Mouse (Mus musculus): ENCODE results near the gene Antxr2. TPM values are rescaled to one million over a fixed set of nuclear protein-coding genes. Genes with fewer than 3 reads are reported as not detected.

Antxr2 gene
- 11.3 and 12.7 TPM in 2 replicates for polyA plus RNA-seq (2012; ENCODE audit: insufficient read depth, insufficient read length, missing spikeins)

DNA sequence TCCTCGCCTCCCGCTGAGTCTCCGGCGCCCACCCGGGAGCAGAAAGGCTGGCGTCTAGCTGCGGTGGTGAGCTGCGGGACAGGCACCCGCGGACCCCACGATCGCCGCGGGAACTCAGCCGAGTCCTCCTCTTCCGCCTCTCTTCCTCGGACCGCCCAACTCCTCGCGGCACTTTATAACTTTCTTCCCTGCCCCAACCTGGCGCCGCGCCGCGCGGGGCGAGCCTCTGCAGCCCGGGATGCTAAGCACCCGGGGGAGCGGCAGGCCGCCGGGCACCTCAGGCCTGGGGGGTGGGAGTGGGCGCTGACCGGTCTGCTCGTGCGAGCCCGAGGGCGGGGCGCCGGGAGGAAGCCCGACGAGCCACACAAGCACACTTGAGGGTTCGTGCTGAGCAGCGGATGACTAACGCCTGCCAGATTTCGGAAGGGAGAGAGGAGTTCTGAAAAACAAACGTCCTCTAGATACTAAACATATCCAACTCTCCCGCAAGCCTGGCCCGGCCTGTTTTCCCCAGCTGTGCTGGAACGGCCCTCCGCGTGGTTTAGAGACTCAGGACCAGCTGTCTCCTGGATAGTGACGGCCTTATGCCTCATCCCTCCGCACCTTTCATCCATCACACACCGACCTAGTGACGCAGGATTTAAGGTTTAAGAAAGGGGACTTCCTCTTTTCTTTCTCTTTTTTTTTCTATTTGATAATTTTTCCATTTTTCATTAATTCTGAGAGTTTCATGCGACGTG is at the start of gene Antxr2:
Gene Antxr2, minus strand, starts transcription at position 142 of the 740 bp plus-strand sequence.
- H3K27ac ChIP-seq (replicated peaks; ENCODE audit: low read depth, low read length), result peak within 1 kb of the TSS; percentile 74
- no peaks in the 10 kb centered on the region for H3K4me1 ChIP-seq (ENCODE audit: control insufficient read depth, insufficient read depth, insufficient read length, low read length)
- H3K4me3 ChIP-seq (ENCODE audit: insufficient read depth, low read depth, low read length), result peak within 1 kb of the TSS; percentile 97

DNA sequence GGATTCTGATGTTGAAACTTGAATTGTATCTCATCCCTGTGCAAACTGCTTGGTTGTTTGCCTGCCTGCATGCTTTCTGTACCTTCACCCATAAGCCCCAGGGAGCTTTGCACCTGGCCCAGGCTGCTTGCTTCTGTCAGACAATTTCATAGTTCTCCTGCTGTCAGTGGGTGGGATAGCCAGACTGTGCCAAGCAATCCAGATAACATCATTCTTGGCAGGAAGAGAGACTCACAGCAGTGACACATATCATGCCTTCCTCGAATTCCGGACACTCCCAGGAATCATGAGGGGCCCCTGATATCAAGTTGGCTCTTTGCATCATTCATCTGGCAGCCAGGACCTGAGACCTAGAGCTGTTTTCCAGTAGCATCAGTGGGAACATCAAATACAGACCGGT is 45.8 kb upstream of the Antxr2 start:
- Histone ChIP-seq H3K4me1 (ENCODE audit: control insufficient read depth, insufficient read depth, insufficient read length, low read length) (no peaks in the 10 kb centered on the region), H3K4me3 (ENCODE audit: insufficient read depth, low read depth, low read length) (no peak overlapping the region), H3K27ac (replicated peaks; ENCODE audit: low read depth, low read length) (no peak overlapping the region)

DNA sequence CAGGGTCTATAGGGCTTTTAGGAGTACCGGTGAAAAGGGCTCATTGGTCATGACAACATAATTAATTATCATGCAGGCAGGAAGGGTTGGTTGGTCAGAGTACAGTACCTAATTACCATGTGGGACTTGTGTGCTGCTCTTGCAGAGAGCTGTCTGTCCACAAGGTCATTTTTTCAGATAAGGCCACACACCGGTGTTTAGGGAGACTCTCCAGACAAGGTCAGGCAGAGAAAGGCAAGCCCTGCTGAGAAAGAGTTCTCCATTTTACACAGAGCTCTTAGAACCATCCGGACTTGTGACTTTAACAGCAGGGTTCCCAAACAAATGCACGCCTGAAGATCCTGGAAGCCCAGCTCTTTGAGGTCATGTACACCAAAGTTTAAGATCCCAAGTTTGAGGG is 38.3 kb upstream of the Antxr2 start:
- H3K4me1 ChIP-seq (ENCODE audit: control insufficient read depth, insufficient read depth, insufficient read length, low read length), result no peaks in the 10 kb centered on the region
- no peak overlapping the region for H3K27ac ChIP-seq (replicated peaks; ENCODE audit: low read depth, low read length)
- no peak overlapping the region for H3K4me3 ChIP-seq (ENCODE audit: insufficient read depth, low read depth, low read length)

DNA sequence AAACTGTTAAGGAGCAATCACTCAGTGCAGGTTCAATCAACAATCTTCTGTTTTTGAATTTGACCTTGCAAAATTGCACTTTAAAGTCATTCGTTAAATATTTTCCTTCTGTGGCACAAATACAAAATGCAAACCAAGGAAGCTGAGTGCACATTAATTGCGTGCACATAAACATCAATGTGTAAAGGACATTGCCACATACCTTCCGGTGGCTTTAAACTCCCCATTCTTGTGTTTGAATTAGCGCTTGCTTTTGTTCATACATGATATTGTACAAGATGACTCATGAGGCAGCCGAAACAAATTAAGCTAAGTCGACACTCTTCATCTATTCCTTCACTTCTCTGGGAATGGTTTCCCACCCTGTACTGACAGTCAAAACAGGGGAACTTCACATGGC is 24.4 kb upstream of the Antxr2 start:
- no peak overlapping the region for H3K27ac ChIP-seq (replicated peaks; ENCODE audit: low read depth, low read length)
- H3K4me3 ChIP-seq (ENCODE audit: insufficient read depth, low read depth, low read length), result no peak overlapping the region
- no peaks in the 10 kb centered on the region for H3K4me1 ChIP-seq (ENCODE audit: control insufficient read depth, insufficient read depth, insufficient read length, low read length)

DNA sequence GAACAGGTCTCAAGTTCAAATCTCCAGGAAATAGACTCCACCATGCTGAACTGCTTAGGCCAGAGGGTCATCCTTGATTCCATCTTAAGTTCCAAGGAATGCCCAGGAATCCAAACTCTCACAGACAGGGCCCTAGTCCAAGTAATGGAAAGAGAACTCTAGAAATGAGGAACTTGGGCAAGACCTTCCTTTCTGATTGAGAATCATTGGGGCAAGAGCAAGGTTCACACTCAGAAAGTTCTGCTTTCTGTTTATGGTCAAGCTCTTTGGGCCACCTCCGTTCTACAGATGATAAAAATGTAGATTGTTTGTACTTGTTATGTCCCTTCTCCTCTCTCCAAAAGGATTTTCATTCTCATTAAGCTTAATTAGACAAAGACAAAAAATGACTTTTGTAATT is 24.0 kb upstream of the Antxr2 start:
- no peak overlapping the region for H3K4me3 ChIP-seq (ENCODE audit: insufficient read depth, low read depth, low read length)
- H3K27ac ChIP-seq (replicated peaks; ENCODE audit: low read depth, low read length), result no peak overlapping the region
- H3K4me1 ChIP-seq (ENCODE audit: control insufficient read depth, insufficient read depth, insufficient read length, low read length), result no peaks in the 10 kb centered on the region

DNA sequence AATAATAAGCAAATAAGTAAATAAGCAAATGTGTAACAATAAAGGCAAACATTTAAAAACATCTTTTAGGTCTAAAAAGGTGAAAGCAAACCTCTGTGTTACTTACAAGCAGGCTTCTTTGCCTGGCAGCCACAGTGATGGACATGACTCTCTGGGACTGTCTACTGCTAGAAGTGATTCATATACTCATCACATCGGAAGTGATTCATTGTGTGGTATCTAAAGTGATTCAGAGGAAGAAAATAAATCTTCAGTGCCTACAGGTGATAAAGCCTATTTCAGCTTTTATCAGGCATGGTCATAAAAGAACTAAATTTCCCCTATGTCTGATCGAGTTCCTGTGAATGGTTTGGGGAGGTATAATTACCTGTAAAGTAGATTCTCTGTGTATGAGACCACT is 4.1 kb upstream of the Antxr2 start:
- no peak overlapping the region for H3K27ac ChIP-seq (replicated peaks; ENCODE audit: low read depth, low read length)
- no peak overlapping the region for H3K4me3 ChIP-seq (ENCODE audit: insufficient read depth, low read depth, low read length)
- H3K4me1 ChIP-seq (ENCODE audit: control insufficient read depth, insufficient read depth, insufficient read length, low read length), result no peaks in the 10 kb centered on the region

DNA sequence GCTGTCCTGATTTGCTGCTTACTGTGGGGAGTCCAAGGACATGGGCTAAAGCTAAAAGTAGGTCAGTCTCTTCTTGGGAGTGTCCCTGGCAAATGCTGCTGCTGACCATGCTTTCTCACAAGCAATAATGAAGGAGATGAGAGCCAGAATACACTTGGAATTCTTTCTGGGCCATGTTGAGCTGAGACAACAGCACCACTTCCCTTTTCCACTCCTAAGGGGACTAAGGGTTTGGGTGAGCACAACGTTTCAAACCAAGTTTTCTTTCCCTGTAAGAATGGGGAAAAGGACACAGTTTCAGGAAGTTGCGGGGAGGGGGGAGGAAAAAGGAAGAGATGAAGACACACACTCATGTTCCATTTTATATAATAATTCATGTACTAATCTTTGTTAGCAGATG is 3.4 kb upstream of the Antxr2 start:
- Histone ChIP-seq H3K4me1 (ENCODE audit: control insufficient read depth, insufficient read depth, insufficient read length, low read length) (no peaks in the 10 kb centered on the region), H3K27ac (replicated peaks; ENCODE audit: low read depth, low read length) (no peak overlapping the region), H3K4me3 (ENCODE audit: insufficient read depth, low read depth, low read length) (no peak overlapping the region)

DNA sequence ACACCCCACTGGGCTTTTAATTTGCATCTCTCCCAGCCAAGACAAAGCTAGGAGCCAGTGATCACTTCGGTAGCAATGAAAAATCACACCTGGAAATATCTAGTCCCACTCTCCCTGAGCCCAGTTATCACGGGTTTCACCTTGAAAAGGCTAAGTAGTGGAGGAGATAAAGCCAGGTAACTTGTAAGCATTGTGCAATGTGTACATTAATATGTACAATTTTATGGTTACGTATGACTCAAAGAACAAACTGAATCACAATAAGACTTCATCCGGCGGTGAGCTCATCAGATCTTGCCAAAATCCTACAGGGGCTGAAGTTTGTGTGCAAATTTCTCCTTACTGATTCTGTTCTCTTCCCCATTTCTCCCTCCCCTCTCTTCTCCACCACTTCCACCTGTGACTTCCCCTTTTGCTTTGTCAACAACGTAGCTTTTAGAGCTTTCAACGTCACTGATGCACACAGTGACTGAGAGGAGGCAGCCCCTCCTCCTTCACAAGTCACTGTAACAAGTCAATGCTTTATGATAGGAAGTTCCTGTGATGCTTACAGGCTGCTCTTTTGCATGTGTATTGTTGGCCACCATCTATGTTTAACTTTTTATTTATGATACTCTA is 2.1 kb upstream of the Antxr2 start:
- Histone ChIP-seq H3K27ac (replicated peaks; ENCODE audit: low read depth, low read length) (no peak overlapping the region), H3K4me3 (ENCODE audit: insufficient read depth, low read depth, low read length) (no peak overlapping the region)

DNA sequence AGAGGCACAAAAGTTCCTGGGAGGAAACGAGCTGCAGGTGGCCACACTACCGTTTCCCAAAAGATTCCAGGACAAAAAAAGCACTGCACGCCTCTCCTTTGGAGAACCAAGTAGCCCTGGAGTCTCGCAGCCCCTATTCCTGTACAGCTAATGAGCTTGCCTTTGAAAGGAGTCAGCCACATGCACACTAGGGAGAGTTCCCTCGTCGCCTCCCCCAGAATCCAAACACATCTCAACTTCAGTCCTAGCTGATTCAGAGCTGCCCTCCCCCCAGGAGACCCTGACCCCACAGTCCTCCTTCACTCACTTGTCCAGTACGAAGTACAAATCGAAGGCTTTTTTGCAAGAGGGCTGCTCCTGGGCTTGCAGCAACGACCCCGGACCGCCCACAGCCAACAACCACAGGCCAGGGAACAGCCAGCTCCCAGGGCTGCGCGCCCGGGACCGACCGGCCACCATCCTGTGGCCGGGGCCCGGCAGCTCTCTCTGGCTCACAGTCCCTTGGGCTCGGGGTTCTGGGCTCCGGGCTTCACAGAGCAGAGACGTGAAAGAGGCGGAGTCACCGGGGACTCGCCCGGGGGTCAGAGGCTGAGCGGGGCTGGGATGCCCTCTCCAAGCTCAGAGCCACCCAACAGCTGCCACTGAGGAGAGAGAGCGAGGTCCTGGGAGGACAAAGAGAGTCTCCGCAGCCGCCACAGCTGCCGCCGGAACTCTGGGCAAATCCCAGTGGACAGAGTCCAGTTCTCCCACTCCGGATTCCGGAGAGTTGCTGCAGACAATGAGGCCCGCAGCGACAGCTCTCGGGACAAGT is 547 bp downstream of the Antxr2 start:
- Histone ChIP-seq H3K4me1 (ENCODE audit: control insufficient read depth, insufficient read depth, insufficient read length, low read length) (no peaks in the 10 kb centered on the region), H3K4me3 (ENCODE audit: insufficient read depth, low read depth, low read length) (peak overlapping the region; percentile 97), H3K27ac (replicated peaks; ENCODE audit: low read depth, low read length) (peak overlapping the region; percentile 67)

More for the DNA sequence above, 2.1 kb upstream of the Antxr2 start:
- H3K4me1 ChIP-seq (ENCODE audit: control insufficient read depth, insufficient read depth, insufficient read length, low read length), result no peaks in the 10 kb centered on the region

DNA sequence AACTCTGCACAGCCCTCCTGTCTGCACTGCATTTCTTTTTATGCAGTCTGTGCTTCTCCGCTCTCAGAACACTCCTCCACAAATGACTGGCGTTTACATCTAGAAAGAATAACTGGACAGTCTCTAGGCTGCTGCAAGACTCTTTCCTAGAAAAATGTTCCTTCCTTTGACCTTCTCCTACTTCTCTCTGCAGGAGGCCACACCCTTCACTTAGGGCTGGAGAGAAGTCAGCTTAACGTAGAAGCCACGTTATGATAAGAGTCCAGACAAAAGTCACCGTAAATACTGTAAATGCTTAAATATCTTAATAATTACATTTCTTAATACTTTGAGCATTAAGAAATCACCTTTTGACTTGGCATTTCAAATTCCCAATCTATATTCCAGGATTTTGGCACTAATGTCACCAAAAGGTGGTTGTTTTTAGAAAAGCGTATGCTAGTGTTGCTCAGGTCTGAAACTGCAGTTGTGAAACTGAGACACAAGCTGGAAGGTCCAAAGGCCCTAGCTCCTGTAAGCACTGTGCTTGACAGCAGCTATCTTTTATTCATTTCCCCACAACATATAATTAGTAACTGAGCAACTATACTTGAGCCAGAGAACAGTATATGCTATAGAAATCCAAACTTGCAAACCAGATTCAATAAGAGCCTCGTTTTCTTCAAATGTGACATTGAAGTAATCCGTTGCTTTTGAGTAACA is 3.0 kb downstream of the Antxr2 start:
- no peak overlapping the region for H3K4me3 ChIP-seq (ENCODE audit: insufficient read depth, low read depth, low read length)

DNA sequence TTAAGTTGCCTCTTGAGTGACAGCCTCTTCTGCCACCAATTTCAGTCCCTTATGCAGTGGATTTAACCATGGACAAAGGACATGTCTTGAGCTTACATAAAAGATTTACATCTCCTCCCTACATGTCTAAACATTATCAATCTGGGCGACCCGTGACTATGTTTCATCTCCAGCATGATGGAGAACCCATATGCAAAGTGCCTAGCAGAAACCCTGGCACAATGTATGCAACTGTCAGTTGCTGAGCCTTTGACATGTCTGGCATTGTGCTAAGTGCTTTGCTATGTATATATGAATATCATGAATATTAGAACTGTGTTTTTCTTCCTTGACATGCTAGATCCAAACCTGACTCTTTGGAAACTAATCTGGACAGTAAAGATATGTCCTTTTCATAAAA is 4.9 kb downstream of the Antxr2 start:
- H3K27ac ChIP-seq (replicated peaks; ENCODE audit: low read depth, low read length), result no peak overlapping the region
- H3K4me1 ChIP-seq (ENCODE audit: control insufficient read depth, insufficient read depth, insufficient read length, low read length), result no peaks in the 10 kb centered on the region
- H3K4me3 ChIP-seq (ENCODE audit: insufficient read depth, low read depth, low read length), result no peak overlapping the region

More for the DNA sequence above, 3.0 kb downstream of the Antxr2 start:
- H3K4me1 ChIP-seq (ENCODE audit: control insufficient read depth, insufficient read depth, insufficient read length, low read length), result no peaks in the 10 kb centered on the region
- no peak overlapping the region for H3K27ac ChIP-seq (replicated peaks; ENCODE audit: low read depth, low read length)

DNA sequence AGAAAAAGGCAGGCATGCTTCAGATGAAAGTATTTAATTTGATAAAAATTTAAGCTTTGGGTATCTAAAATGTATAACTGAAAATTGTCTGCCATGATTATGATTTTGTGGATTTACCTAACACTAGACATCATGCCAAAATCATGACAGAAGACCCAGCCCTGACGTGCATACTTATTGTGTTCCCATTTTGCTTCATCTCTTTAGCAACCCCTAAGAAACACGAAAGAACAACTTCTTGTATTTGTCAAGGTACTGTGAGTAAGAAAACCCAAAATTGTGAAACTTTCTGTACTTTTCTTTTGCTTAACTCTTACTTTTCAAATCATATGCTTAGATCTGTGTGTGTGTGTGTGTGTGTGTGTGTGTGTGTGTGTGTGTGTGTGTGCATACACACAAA is 6.3 kb downstream of the Antxr2 start:
- Histone ChIP-seq H3K4me3 (ENCODE audit: insufficient read depth, low read depth, low read length) (no peak overlapping the region), H3K4me1 (ENCODE audit: control insufficient read depth, insufficient read depth, insufficient read length, low read length) (no peaks in the 10 kb centered on the region), H3K27ac (replicated peaks; ENCODE audit: low read depth, low read length) (no peak overlapping the region)

DNA sequence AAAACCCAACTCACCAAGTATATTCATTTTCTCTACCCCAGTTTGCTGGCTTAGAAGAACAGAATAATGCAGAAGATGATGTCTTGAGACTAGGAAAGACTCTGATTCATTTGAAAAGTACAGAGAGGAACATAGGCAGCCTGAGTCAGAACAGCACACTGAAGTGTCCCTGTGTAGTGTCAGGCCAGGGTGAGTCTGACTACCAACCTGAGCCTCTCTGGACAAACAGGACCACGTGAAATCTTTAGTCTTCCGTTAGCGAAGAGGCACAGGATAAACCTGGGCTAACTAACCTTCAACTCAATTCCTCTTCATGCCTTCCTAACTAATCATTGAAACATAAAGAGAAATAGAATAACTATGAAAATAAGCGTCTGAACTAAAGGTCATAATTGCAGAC is 9.3 kb downstream of the Antxr2 start:
- 0 out of 2 replicates have a peak, but pooled peaks cover 2% of the 10 kb centered on the region for H3K4me1 ChIP-seq (ENCODE audit: control insufficient read depth, insufficient read depth, insufficient read length, low read length)
- H3K4me3 ChIP-seq (ENCODE audit: insufficient read depth, low read depth, low read length), result no peak overlapping the region
- no peak overlapping the region for H3K27ac ChIP-seq (replicated peaks; ENCODE audit: low read depth, low read length)

DNA sequence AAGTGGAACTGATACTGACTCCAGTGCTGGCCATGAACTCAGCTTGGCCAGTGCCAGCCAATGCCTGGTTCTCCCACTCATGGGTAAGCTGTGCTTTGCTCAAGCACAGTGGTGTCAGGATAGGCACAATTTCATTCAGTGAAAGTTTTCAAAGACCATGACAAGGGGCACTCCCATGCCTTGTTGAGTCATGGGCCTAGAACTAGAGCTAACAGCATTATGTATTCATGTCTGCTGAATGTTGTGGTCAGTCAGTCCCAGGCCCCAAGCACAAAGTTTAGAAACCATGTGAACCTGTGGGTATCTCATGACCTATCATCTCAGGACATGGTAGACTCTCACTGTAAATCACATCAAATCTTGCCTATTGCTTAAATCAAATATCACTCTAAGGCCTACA is 10.2 kb downstream of the Antxr2 start:
- Histone ChIP-seq H3K4me1 (ENCODE audit: control insufficient read depth, insufficient read depth, insufficient read length, low read length) (0 out of 2 replicates have a peak, but pooled peaks cover 5% of the 10 kb centered on the region), H3K4me3 (ENCODE audit: insufficient read depth, low read depth, low read length) (no peak overlapping the region), H3K27ac (replicated peaks; ENCODE audit: low read depth, low read length) (no peak overlapping the region)

DNA sequence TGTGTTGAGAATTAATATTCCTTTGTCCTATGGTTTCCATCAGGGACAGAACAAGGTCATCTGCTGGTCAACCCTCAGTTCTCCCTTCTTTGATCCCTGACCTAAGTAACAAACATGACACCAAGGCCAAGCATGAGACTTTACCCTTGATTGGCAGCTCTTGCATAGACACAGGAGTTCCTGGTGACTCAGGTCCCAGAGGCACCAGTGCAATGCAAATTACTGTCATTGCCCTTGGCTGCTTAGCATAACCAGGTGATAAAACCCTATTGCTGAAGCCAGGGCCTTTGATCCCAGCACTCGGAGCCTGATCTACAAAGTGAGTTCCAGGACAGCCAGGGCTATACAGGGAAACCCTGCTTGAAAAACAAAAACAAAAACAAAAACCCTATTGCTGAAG is 11.4 kb downstream of the Antxr2 start:
- H3K4me3 ChIP-seq (ENCODE audit: insufficient read depth, low read depth, low read length), result no peak overlapping the region
- H3K27ac ChIP-seq (replicated peaks; ENCODE audit: low read depth, low read length), result no peak overlapping the region
- 0 out of 2 replicates have a peak, but pooled peaks cover 5% of the 10 kb centered on the region for H3K4me1 ChIP-seq (ENCODE audit: control insufficient read depth, insufficient read depth, insufficient read length, low read length)

Data from brown adipose tissue, adult 24 weeks (tissue).